Mouse (Mus musculus): ENCODE results near the gene A230072I06Rik. TPM values are rescaled to one million over a fixed set of nuclear protein-coding genes. Genes with fewer than 3 reads are reported as not detected.

Gene A230072I06Rik
- total RNA-seq (2022), result not detected

GRCm38 (mm10) chr8:12278663-12279312 lies at the start of gene A230072I06Rik:
Gene A230072I06Rik (plus strand): TSS chr8:12278819.
- no peak for DNase-seq

GRCm38 (mm10) chr8:12234039-12234438 lies 44.6 kb upstream of the A230072I06Rik start:
- DNase-seq, result no peak

GRCm38 (mm10) chr8:12238775-12239174 lies 39.8 kb upstream of the A230072I06Rik start:
- DNase-seq, result no peak

- DNase-seq, result no peak
Measured at GRCm38 (mm10) chr8:12240143-12240542, 38.5 kb upstream of the A230072I06Rik start.

- DNase-seq, result no peak
Measured at GRCm38 (mm10) chr8:12243746-12244145, 34.9 kb upstream of the A230072I06Rik start.

GRCm38 (mm10) chr8:12259890-12260289 lies 18.7 kb upstream of the A230072I06Rik start:
- DNase-seq, result no peak

- no peak for DNase-seq
Measured at GRCm38 (mm10) chr8:12260476-12261029, 18.1 kb upstream of the A230072I06Rik start.

GRCm38 (mm10) chr8:12261556-12261955 lies 17.1 kb upstream of the A230072I06Rik start:
- DNase-seq, result no peak

GRCm38 (mm10) chr8:12264996-12265395 lies 13.6 kb upstream of the A230072I06Rik start:
- no peak for DNase-seq

GRCm38 (mm10) chr8:12267863-12268262 lies 10.8 kb upstream of the A230072I06Rik start:
- no peak for DNase-seq

- no peak for DNase-seq
Measured at GRCm38 (mm10) chr8:12268306-12268829, 10.3 kb upstream of the A230072I06Rik start.

GRCm38 (mm10) chr8:12279482-12280192 lies 1.0 kb downstream of the A230072I06Rik start:
- DNase-seq, result no peak

- DNase-seq, result no peak
Measured at GRCm38 (mm10) chr8:12282128-12282527, 3.5 kb downstream of the A230072I06Rik start.

GRCm38 (mm10) chr8:12290551-12290950 lies 11.9 kb downstream of the A230072I06Rik start:
- no peak for DNase-seq

GRCm38 (mm10) chr8:12298326-12298950 lies 19.8 kb downstream of the A230072I06Rik start:
- DNase-seq, result peak; percentile 8

- no peak for DNase-seq
Measured at GRCm38 (mm10) chr8:12301998-12302397, 23.4 kb downstream of the A230072I06Rik start.

- DNase-seq, result no peak
Measured at GRCm38 (mm10) chr8:12312975-12313734, 34.5 kb downstream of the A230072I06Rik start.

GRCm38 (mm10) chr8:12314258-12314657 lies 35.6 kb downstream of the A230072I06Rik start:
- no peak for DNase-seq

GRCm38 (mm10) chr8:12315177-12315576 lies 36.6 kb downstream of the A230072I06Rik start:
- DNase-seq, result no peak

- no peak for DNase-seq
Measured at GRCm38 (mm10) chr8:12319755-12320455, 41.3 kb downstream of the A230072I06Rik start.

GRCm38 (mm10) chr8:12322071-12322470 lies 43.5 kb downstream of the A230072I06Rik start:
- no peak for DNase-seq

Measured in adrenal gland, adult 8-10 months (tissue).